Mouse (Mus musculus) left cerebral cortex, adult 9 months (tissue): ENCODE measurements around the gene Slc24a2.

Experiments used
- DNase-seq, 2 experiments: peaks; one replicate each; pipeline ENCODE4 v3.0.0; 2022; ENCODE audit warnings: low spot score in 2 of 2

Slc24a2 gene

GRCm38 (mm10) chr4:87043296-87043695, 187.0 kb downstream of the Slc24a2 start:
- DNase-seq = no peak

- peak; percentile 61 to 62 for DNase-seq
Observed at GRCm38 (mm10) chr4:87041412-87041997, 188.8 kb downstream of the Slc24a2 start.

- DNase-seq = no peak
Observed at GRCm38 (mm10) chr4:87037592-87037991, 192.7 kb downstream of the Slc24a2 start.

GRCm38 (mm10) chr4:87036507-87036906, 193.8 kb downstream of the Slc24a2 start:
- no peak for DNase-seq

- DNase-seq = peak; percentile 71 to 89
Observed at GRCm38 (mm10) chr4:87035701-87036100, 194.6 kb downstream of the Slc24a2 start.

GRCm38 (mm10) chr4:87032632-87033031, 197.6 kb downstream of the Slc24a2 start:
- no peak for DNase-seq

GRCm38 (mm10) chr4:87031076-87031475, 199.2 kb downstream of the Slc24a2 start:
- DNase-seq = no peak

GRCm38 (mm10) chr4:87026311-87027151, 203.7 kb downstream of the Slc24a2 start:
- DNase-seq = no peak

GRCm38 (mm10) chr4:87024556-87024955, 205.7 kb downstream of the Slc24a2 start:
- DNase-seq = no peak

- no peak for DNase-seq
Observed at GRCm38 (mm10) chr4:87021542-87021941, 208.7 kb downstream of the Slc24a2 start.

- DNase-seq = no peak
Observed at GRCm38 (mm10) chr4:87019486-87020105, 210.7 kb downstream of the Slc24a2 start.

- DNase-seq = no peak
Observed at GRCm38 (mm10) chr4:87018073-87018997, 211.9 kb downstream of the Slc24a2 start.

GRCm38 (mm10) chr4:87017464-87017863, 212.8 kb downstream of the Slc24a2 start:
- no peak for DNase-seq

GRCm38 (mm10) chr4:87015746-87016145, 214.5 kb downstream of the Slc24a2 start:
- DNase-seq = no peak

GRCm38 (mm10) chr4:87013721-87014620, 216.3 kb downstream of the Slc24a2 start:
- no peak for DNase-seq

- DNase-seq = no peak
Observed at GRCm38 (mm10) chr4:86992470-86992869, 237.8 kb downstream of the Slc24a2 start.

- DNase-seq = no peak
Observed at GRCm38 (mm10) chr4:86989301-86989700, 241.0 kb downstream of the Slc24a2 start.

- no peak for DNase-seq
Observed at GRCm38 (mm10) chr4:86987846-86988245, 242.4 kb downstream of the Slc24a2 start.

- DNase-seq = no peak
Observed at GRCm38 (mm10) chr4:86977272-86977671, 253.0 kb downstream of the Slc24a2 start.

- peak; percentile 63 to 82 for DNase-seq
Observed at GRCm38 (mm10) chr4:86957576-86958411, 272.5 kb downstream of the Slc24a2 start.
